Mouse (Mus musculus) kidney, adult 2 months (tissue): Measurements from ENCODE around the gene Fbxw2.

ENCODE experiments used
- CTCF ChIP-seq: fragments of 200-500 bp; conservative IDR thresholded peaks from 2 replicates; pipeline ENCODE4 v1.5.1; 2011; ENCODE audit warnings: low read depth, mild to moderate bottlenecking, control low read depth, low read length, moderate library complexity, mixed read lengths; ENCODE audit not compliant: insufficient read depth, insufficient read length
- POLR2A ChIP-seq: fragments of 200-500 bp; IDR thresholded peaks from one replicate; pipeline ENCODE4 v1.6.1; 2011; ENCODE audit warnings: low read depth, low read length, control low read depth

DNA sequence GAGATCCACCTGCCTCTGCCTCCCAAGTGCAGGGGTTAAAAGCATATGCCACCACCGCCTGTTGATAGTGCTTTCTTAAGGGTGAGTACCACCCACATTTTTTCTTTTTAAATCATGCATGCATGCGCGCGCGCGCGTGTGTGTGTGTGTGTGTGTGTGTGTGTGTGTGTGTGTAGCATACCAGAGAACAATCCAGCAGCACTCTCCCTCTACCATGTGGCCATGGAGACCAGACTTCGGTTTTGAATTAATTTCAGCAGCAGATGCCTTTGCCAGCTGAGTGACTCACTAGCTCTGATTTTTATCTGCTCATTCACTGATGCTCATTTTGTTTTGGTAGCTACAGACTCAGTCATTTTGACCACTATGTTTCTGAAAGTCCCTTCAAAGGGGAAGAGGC is 15.6 kb upstream of the Fbxw2 start:
- TF ChIP-seq CTCF (no peak), POLR2A (no peak)
